Mouse (Mus musculus): Measurements from ENCODE around the gene Them4. TPM values are rescaled to one million over a fixed set of nuclear protein-coding genes. Genes with fewer than 3 reads are reported as not detected.
A peak's percentile ranks its signal among the peaks of the same experiment; 100 is the strongest.

Gene Them4
- total and polyA plus RNA-seq, 3 experiments, result 0.81 to 1.4 TPM; not detected in 1

DNA sequence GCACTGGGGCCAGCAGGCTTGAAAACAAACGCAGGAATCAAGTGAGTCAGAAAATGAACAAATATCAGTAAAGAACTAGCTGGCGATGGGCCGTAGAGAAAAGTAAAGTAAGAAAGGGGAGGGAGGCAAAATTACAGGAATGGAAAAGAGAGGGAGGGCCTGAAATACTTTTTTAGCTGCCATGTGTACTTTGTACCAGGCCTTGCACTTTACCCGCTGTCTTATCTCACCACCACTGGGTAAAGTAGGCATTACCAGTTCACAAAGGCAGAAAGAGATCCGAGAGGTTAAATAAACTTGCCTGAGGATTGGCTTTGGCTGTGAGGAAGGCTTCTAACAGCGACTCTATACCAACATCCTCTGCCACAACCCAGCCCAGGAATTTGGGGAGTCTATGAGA lies 57.6 kb downstream of the Them4 start:
- Histone ChIP-seq H3K36me3 (ENCODE audit: control insufficient read depth in 1 of 2, insufficient read depth in 2 of 2, low read length in 2 of 2) (peaks cover 0 to 6% of the 10 kb centered on the region in 2 experiments; a peak in 2 of 4 replicates), H3K27ac (ENCODE audit: control insufficient read depth, low read depth, low read length) (no peak overlapping the region), H3K4me1 (ENCODE audit: control insufficient read depth in 1 of 2, insufficient read depth in 2 of 2, low read length in 2 of 2) (peaks cover 0 to 4% of the 10 kb centered on the region in 2 experiments; a peak in 3 of 4 replicates), H3K9me3 (replicated peaks; ENCODE audit: insufficient read depth, low read length) (no peaks in the 10 kb centered on the region), H3K9ac (ENCODE audit: control insufficient read depth, low read depth, low read length, poor library complexity, severe bottlenecking) (no peak overlapping the region), H3K79me2 (ENCODE audit: control insufficient read depth, insufficient read depth, low read length, poor library complexity) (no peaks in the 10 kb centered on the region), H3K4me3 (ENCODE audit: control insufficient read depth in 1 of 2, insufficient read depth in 1 of 2, low read depth in 2 of 2, low read length in 2 of 2) (no peak overlapping the region), H3K27me3 (ENCODE audit: control insufficient read depth in 1 of 2, insufficient read depth in 2 of 2, low read length in 2 of 2) (no peaks in the 10 kb centered on the region)
- no peak for DNase-seq (ENCODE audit: low read depth, low spot score)
- TF ChIP-seq TCF12 (IDR thresholded peaks at IDR 0.05; ENCODE audit: low read depth, low read length) (no peak), BHLHE40 (IDR thresholded peaks at IDR 0.05; ENCODE audit: borderline replicate concordance, low read depth, low read length) (no peak), NRF1 (IDR thresholded peaks at IDR 0.05; ENCODE audit: insufficient read depth, low read depth, low read length, poor library complexity, severe bottlenecking) (no peak)

DNA sequence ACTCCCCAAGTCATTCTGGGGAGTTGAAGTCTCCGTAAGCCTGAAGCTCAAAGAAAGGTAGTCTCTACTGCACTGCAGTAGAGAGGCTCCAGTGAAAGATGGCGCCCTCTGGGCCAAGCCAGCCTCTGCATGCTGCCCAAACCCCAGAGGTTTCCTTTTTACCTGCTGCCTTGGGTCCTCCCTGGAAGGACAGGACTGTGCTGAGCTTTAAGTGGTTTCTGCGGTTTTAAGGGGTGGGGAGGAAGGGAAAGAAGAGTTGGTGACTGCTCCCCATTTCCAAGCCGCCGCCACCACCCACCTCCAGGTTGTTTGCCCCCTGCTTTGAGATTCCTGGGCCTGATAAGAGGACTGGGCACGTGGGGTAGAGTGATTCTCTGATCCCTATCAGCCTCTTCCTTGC lies 58.7 kb downstream of the Them4 start:
- H3K27me3 ChIP-seq (ENCODE audit: control insufficient read depth in 1 of 2, insufficient read depth in 2 of 2, low read length in 2 of 2), result no peaks in the 10 kb centered on the region
- peaks cover 0 to 6% of the 10 kb centered on the region in 2 experiments; a peak in 2 of 4 replicates for H3K36me3 ChIP-seq (ENCODE audit: control insufficient read depth in 1 of 2, insufficient read depth in 2 of 2, low read length in 2 of 2)
- no peak for DNase-seq (ENCODE audit: low read depth, low spot score)
- TF ChIP-seq MYB (IDR thresholded peaks at IDR 0.05; ENCODE audit: low read depth, low read length) (no peak), JUND (IDR thresholded peaks at IDR 0.05; ENCODE audit: low read depth, low read length) (no peak), RAD21 (IDR thresholded peaks at IDR 0.05; ENCODE audit: low read depth, low read length) (no peak), GABPA (IDR thresholded peaks at IDR 0.05; ENCODE audit: low read depth, low read length) (no peak), MAFK (IDR thresholded peaks at IDR 0.05; ENCODE audit: borderline replicate concordance, low read depth, low read length) (no peak), E2F4 (IDR thresholded peaks at IDR 0.05; ENCODE audit: borderline replicate concordance, low read depth, low read length) (no peak), UBTF (IDR thresholded peaks at IDR 0.05; ENCODE audit: borderline replicate concordance, insufficient read depth, low read depth, low read length) (no peak), BHLHE40 (IDR thresholded peaks at IDR 0.05; ENCODE audit: borderline replicate concordance, low read depth, low read length) (peak; percentile 50; the same call in 1 of the 2 replicates), NRF1 (IDR thresholded peaks at IDR 0.05; ENCODE audit: insufficient read depth, low read depth, low read length, poor library complexity, severe bottlenecking) (no peak), USF1 (IDR thresholded peaks at IDR 0.05; ENCODE audit: low read depth, low read length) (0 out of 2 replicates have a peak, but pooled peaks have one; percentile 19)
- no peak overlapping the region for H3K27ac ChIP-seq (ENCODE audit: control insufficient read depth, low read depth, low read length)
- H3K4me1 ChIP-seq (ENCODE audit: control insufficient read depth in 1 of 2, insufficient read depth in 2 of 2, low read length in 2 of 2), result peaks cover 0 to 4% of the 10 kb centered on the region in 2 experiments; a peak in 3 of 4 replicates
- no peak overlapping the region for H3K4me3 ChIP-seq (ENCODE audit: control insufficient read depth in 1 of 2, insufficient read depth in 1 of 2, low read depth in 2 of 2, low read length in 2 of 2)
- H3K9ac ChIP-seq (ENCODE audit: control insufficient read depth, low read depth, low read length, poor library complexity, severe bottlenecking), result no peak overlapping the region
- H3K79me2 ChIP-seq (ENCODE audit: control insufficient read depth, insufficient read depth, low read length, poor library complexity), result no peaks in the 10 kb centered on the region
- H3K9me3 ChIP-seq (replicated peaks; ENCODE audit: insufficient read depth, low read length), result no peaks in the 10 kb centered on the region

DNA sequence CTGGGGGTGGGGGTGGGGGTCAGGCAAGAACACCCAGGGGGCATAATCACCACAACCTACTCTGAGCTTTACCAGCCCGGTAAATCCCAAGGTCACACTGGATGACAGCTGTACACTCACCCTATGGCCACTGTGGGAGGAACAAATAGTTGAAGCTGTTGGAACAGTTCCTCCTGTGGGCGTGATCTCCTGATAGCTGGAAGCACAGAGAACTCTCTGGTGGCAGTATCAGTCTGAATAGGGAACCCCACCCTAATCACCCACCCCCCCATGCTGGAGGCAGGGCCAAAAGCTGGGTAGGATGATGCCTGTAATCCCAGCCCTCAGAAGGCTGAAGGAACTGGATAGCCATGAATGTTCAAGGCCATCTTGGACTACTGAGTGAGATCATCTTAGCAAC lies 59.8 kb downstream of the Them4 start:
- TF ChIP-seq GATA1 (IDR thresholded peaks at IDR 0.05; ENCODE audit: low read depth, low read length) (peak; percentile 68), TCF12 (IDR thresholded peaks at IDR 0.05; ENCODE audit: low read depth, low read length) (no peak), SIN3A (IDR thresholded peaks at IDR 0.05; ENCODE audit: low read length) (peak; percentile 45; the same call in 1 of the 2 replicates), EP300 (IDR thresholded peaks at IDR 0.05; ENCODE audit: low read depth in 1 of 2, low read length in 2 of 2) (peak; percentile 59 to 65), SMC3 (IDR thresholded peaks at IDR 0.05; ENCODE audit: low read depth, low read length) (no peak; the same call in 1 of the 2 replicates), ELF1 (IDR thresholded peaks at IDR 0.05; ENCODE audit: low read depth, low read length) (no peak), MAZ (IDR thresholded peaks at IDR 0.05; ENCODE audit: low read depth, low read length) (0 out of 2 replicates have a peak, but pooled peaks have one; percentile 27)
- Histone ChIP-seq H3K36me3 (ENCODE audit: control insufficient read depth in 1 of 2, insufficient read depth in 2 of 2, low read length in 2 of 2) (peaks cover 0 to 6% of the 10 kb centered on the region in 2 experiments; a peak in 2 of 4 replicates), H3K79me2 (ENCODE audit: control insufficient read depth, insufficient read depth, low read length, poor library complexity) (no peaks in the 10 kb centered on the region), H3K4me3 (ENCODE audit: control insufficient read depth in 1 of 2, insufficient read depth in 1 of 2, low read depth in 2 of 2, low read length in 2 of 2) (no peak overlapping the region), H3K27ac (ENCODE audit: control insufficient read depth, low read depth, low read length) (no peak overlapping the region), H3K9ac (ENCODE audit: control insufficient read depth, low read depth, low read length, poor library complexity, severe bottlenecking) (no peak overlapping the region), H3K9me3 (replicated peaks; ENCODE audit: insufficient read depth, low read length) (no peaks in the 10 kb centered on the region), H3K4me1 (ENCODE audit: control insufficient read depth in 1 of 2, insufficient read depth in 2 of 2, low read length in 2 of 2) (peaks cover 0 to 4% of the 10 kb centered on the region in 2 experiments; a peak in 3 of 4 replicates), H3K27me3 (ENCODE audit: control insufficient read depth in 1 of 2, insufficient read depth in 2 of 2, low read length in 2 of 2) (no peaks in the 10 kb centered on the region)
- DNase-seq (ENCODE audit: low read depth, low spot score), result peak; percentile 78

Measured in MEL (cell line).